Mouse (Mus musculus): ENCODE measurements around the gene Wdr46. TPM values are rescaled to one million over a fixed set of nuclear protein-coding genes. Genes with fewer than 3 reads are reported as not detected.

Wdr46 gene
- total and polyA plus RNA-seq, 2 experiments from 2014 or later, result 18.9 to 23.2 TPM

DNA sequence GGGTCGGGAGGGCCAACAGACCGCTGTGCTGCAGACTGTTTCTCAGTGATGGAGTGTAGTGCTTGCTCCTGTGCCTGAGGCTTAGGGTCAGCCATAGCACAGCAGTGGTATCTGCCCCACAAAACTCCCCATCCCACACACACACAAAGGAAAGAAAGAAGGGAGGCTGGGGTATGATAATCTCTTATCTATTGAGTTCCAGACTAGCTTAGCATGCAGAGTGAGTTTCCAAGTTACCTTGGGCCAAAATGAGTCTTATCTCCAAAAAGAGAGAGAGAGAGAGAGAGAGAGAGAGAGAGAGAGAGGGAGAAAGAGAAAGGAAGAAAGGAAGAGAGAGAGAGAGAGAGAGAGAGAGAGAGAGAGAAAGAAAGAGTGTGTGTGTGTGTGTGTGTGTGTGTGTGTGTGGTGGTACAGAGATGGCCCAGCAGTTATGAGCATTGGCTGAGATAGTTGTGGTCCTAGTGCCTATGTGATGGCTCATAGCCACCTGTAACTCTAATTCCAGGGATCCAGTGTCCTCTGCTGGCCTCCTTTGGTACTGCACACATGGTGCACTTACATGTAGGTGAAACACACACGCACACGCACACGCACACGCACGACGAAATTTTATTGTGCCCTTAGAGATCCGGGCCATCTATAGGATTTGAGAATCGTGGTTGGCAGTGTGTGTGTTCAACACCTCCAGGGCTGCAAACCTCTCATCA is 15.7 kb upstream of the Wdr46 start:
- Histone ChIP-seq H3K9me3 (ENCODE audit: low read length) (no peaks in the 10 kb centered on the region), H3K27ac (ENCODE audit: low read depth, low read length) (no peak overlapping the region), H3K27me3 (ENCODE audit: insufficient read depth, low read length) (no peaks in the 10 kb centered on the region), H3K9ac (no peak overlapping the region), H3K4me1 (ENCODE audit: insufficient read depth) (peaks cover 10% of the 10 kb centered on the region), H3K36me3 (ENCODE audit: insufficient read depth) (0 out of 2 replicates have a peak, but pooled peaks cover 5% of the 10 kb centered on the region), H3K4me3 (ENCODE audit: low read depth, low read length) (no peak overlapping the region), H3K4me2 (ENCODE audit: low read depth) (no peak overlapping the region)
- WGBS, result 90% methylated on average over 10 of the region's 10 CpGs
- TF ChIP-seq CTCF (IDR thresholded peaks at IDR 0.05; ENCODE audit: low read depth), result peak; percentile 66
- DNase-seq (no peak), ATAC-seq (no peak)

GRCm38 (mm10) chr17:33925406-33926116 is 14.9 kb upstream of the Wdr46 start:
- 0 out of 2 replicates have a peak, but pooled peaks cover 5% of the 10 kb centered on the region for H3K36me3 ChIP-seq (ENCODE audit: insufficient read depth)
- H3K27ac ChIP-seq (ENCODE audit: low read depth, low read length), result no peak overlapping the region
- H3K9me3 ChIP-seq (ENCODE audit: low read length), result no peaks in the 10 kb centered on the region
- no peak overlapping the region for H3K9ac ChIP-seq
- no peak for TF ChIP-seq CTCF (IDR thresholded peaks at IDR 0.05; ENCODE audit: low read depth)
- no peak overlapping the region for H3K4me2 ChIP-seq (ENCODE audit: low read depth)
- no peak overlapping the region for H3K4me3 ChIP-seq (ENCODE audit: low read depth, low read length)
- ATAC-seq (no peak), DNase-seq (no peak)
- 87% methylated on average over 21 of the region's 21 CpGs for WGBS
- H3K4me1 ChIP-seq (ENCODE audit: insufficient read depth), result peaks cover 3% of the 10 kb centered on the region; the same call in 1 of the 2 replicates
- no peaks in the 10 kb centered on the region for H3K27me3 ChIP-seq (ENCODE audit: insufficient read depth, low read length)

DNA sequence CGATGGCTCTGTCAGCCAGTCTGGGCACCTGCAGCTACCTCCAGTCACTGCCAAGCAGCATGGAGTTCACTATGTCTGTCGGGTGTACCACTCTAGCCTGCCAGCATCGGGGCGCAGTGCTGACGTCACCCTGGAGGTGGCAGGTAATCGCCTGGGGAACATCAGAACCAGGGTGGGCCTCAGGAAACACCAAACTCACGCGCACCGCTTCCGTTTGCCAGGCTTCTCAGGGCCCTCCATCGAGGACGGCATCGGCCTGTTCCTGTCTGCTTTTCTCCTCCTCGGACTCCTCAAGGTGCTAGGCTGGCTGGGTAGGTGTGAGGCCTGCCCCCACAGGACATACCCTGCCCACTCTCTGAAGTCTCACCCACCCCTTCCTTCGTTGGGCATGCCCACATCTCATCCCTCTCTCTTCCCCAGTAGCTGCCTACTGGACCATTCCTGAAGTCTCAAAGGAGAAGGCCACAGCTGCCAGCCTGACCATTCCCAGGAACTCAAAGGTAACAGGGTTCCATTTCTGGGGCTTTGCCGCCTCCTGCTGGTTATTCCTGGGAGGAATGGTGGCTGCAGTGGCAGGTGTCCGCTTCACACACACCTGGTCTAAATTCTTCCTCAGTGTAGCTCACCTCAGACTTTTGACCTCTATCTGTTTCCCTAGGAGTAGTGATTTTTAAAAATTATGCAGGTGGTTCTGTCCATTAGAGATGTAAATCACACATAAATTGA is 14.1 kb upstream of the Wdr46 start:
- Histone ChIP-seq H3K9ac (no peak overlapping the region), H3K9me3 (ENCODE audit: low read length) (no peaks in the 10 kb centered on the region), H3K27ac (ENCODE audit: low read depth, low read length) (no peak overlapping the region), H3K27me3 (ENCODE audit: insufficient read depth, low read length) (no peaks in the 10 kb centered on the region), H3K36me3 (ENCODE audit: insufficient read depth) (0 out of 2 replicates have a peak, but pooled peaks cover 5% of the 10 kb centered on the region), H3K4me2 (ENCODE audit: low read depth) (no peak overlapping the region), H3K4me1 (ENCODE audit: insufficient read depth) (peaks cover 3% of the 10 kb centered on the region; the same call in 1 of the 2 replicates), H3K4me3 (ENCODE audit: low read depth, low read length) (no peak overlapping the region)
- peak; percentile 25; the same call in 1 of the 2 replicates for TF ChIP-seq CTCF (IDR thresholded peaks at IDR 0.05; ENCODE audit: low read depth)
- no peak for DNase-seq
- ATAC-seq, result no peak
- WGBS, result 75% methylated on average over 17 of the region's 17 CpGs

GRCm38 (mm10) chr17:33928251-33928947 is 12.1 kb upstream of the Wdr46 start:
- no peak for ATAC-seq
- Histone ChIP-seq H3K9ac (peak overlapping the region; percentile 65), H3K27me3 (ENCODE audit: insufficient read depth, low read length) (no peaks in the 10 kb centered on the region), H3K27ac (ENCODE audit: low read depth, low read length) (peak overlapping the region; percentile 64; the same call in 1 of the 2 replicates), H3K4me2 (ENCODE audit: low read depth) (peak overlapping the region; percentile 87), H3K4me3 (ENCODE audit: low read depth, low read length) (peak overlapping the region; percentile 66), H3K9me3 (ENCODE audit: low read length) (no peaks in the 10 kb centered on the region), H3K36me3 (ENCODE audit: insufficient read depth) (peaks cover 11% of the 10 kb centered on the region; the same call in 1 of the 2 replicates), H3K4me1 (ENCODE audit: insufficient read depth) (peaks cover 3% of the 10 kb centered on the region; the same call in 1 of the 2 replicates)
- no peak for TF ChIP-seq CTCF (IDR thresholded peaks at IDR 0.05; ENCODE audit: low read depth)
- no peak for DNase-seq
- 63% methylated on average over 21 of the region's 21 CpGs for WGBS

- Histone ChIP-seq H3K4me2 (ENCODE audit: low read depth) (peak within 1 kb of the TSS; percentile 87), H3K27ac (ENCODE audit: low read depth, low read length) (peak within 1 kb of the TSS; percentile 88), H3K9me3 (ENCODE audit: low read length) (no peaks in the 10 kb centered on the region), H3K4me1 (ENCODE audit: insufficient read depth) (peaks cover 3% of the 10 kb centered on the region; the same call in 1 of the 2 replicates), H3K4me3 (ENCODE audit: low read depth, low read length) (peak within 1 kb of the TSS; percentile 66), H3K9ac (peak within 1 kb of the TSS; percentile 65), H3K27me3 (ENCODE audit: insufficient read depth, low read length) (no peaks in the 10 kb centered on the region), H3K36me3 (ENCODE audit: insufficient read depth) (peaks cover 14% of the 10 kb centered on the region; the same call in 1 of the 2 replicates)
- WGBS, result 1% methylated on average over 78 of the region's 80 CpGs
- peak; percentile 98 for DNase-seq
- TF ChIP-seq CTCF (IDR thresholded peaks at IDR 0.05; ENCODE audit: low read depth), result peak; percentile 70
- peak; percentile 93 for ATAC-seq
These were observed 10.8 kb upstream of the Wdr46 start, which contains the start of gene Rgl2 for GRCm38 (mm10) chr17:33929371-33930279. Rgl2 (plus strand) TSS chr17:33929543.
